Mouse (Mus musculus) spleen, postnatal 0 days (tissue): ENCODE data around the gene Srpx. TPM values are rescaled to one million over a fixed set of nuclear protein-coding genes. Genes with fewer than 3 reads are reported as not detected.

Experiments used
- polyA plus RNA-seq: library from polyadenylated mRNA; unstranded; fragments of >200 nt; fragmentation: Nextera tagmentation; extraction: Ambion mirVana; gene quantifications from 2 replicates; pipeline ENCODE4 v1.2.1, GENCODE M21; 2015

Gene Srpx
- polyA plus RNA-seq: 9.1 and 12.0 TPM in 2 replicates

DNA sequence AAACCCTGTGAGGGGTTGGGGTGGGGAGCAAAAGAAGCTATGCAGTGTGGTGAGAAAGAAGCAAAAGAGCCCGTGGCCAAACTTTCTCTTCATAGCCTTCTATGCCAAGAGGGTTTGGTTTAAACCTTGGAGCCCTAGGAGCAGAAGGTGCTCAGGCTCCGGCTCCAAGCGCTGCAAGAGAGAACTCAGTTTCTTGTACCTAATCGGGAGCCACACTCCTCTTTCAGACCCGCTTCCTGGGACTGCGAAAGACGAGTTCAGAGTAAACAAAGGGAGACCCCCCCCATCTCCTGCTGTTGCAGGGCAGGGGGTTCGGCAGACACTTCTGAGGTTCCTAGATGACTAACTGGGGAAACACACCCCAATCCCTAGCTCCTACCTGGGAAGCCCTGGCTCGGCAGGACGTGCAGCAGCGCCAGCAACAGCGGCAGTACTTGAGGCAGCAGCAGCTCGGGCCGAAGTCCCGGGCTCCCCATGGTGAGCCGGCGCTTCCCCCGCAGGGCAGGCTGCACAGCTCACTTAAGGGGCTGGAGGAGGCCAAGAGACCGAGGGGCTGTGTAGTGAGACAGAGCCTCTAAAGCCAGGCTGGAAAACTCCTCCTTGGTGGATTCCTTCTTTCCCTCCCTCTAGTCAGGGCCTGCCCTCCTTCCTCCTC lies at the start of gene Srpx:
Gene Srpx, minus strand, starts transcription at position 645 of the 655 bp plus-strand sequence.

Other genes starting within 250 kb of the Srpx start
- 0.05 TPM in 2 replicates for gene Sytl5, start 232.1 kb downstream of the Srpx start, polyA plus RNA-seq
- gene Rpgr, start 99.2 kb upstream of the Srpx start, polyA plus RNA-seq: 3.6 and 4.3 TPM in 2 replicates
- gene Otc, start 134.6 kb upstream of the Srpx start, polyA plus RNA-seq: 0.12 and 0.14 TPM in 2 replicates